Mouse (Mus musculus) kidney, postnatal 0 days (tissue): ENCODE measurements around the gene Tmod1. TPM values are rescaled to one million over a fixed set of nuclear protein-coding genes. Genes with fewer than 3 reads are reported as not detected.

Experiments
- ATAC-seq: fragments of 200-750 bp; cut with Nextera tagmentation; replicated peaks from 2 replicates; pipeline ENCODE4 v1.8.0; 2017; ENCODE audit warnings: low read depth, moderate number of reproducible peaks, moderate TSS enrichment, moderate library complexity; ENCODE audit not compliant: low FRiP score
- DNase-seq: peaks from one replicate; pipeline ENCODE4 v3.0.0-alpha.2; 2016; ENCODE audit warnings: low spot score
- H3K27ac ChIP-seq: fragments of 300-500 bp; sonication (generic); 2 replicates; pipeline ENCODE4 v1.5.1; 2014; ENCODE audit warnings: mild to moderate bottlenecking
- H3K27me3 ChIP-seq: fragments of 300-500 bp; sonication (generic); 2 replicates; pipeline ENCODE4 v1.6.1; 2014; ENCODE audit warnings: low read length, mixed read lengths; ENCODE audit not compliant: insufficient read depth
- H3K36me3 ChIP-seq: fragments of 300-500 bp; sonication (generic); 2 replicates; pipeline ENCODE4 v1.6.1; 2014; ENCODE audit warnings: low read length, mixed read lengths; ENCODE audit not compliant: insufficient read depth
- H3K4me1 ChIP-seq: fragments of 300-500 bp; sonication (generic); replicated peaks from 2 replicates; pipeline ENCODE4 v1.6.1; 2014; ENCODE audit warnings: antibody characterized with exemption, low read length, mixed read lengths; ENCODE audit not compliant: insufficient read depth
- H3K4me2 ChIP-seq: fragments of 300-500 bp; sonication (generic); 2 replicates; pipeline ENCODE4 v1.6.1; 2014; ENCODE audit warnings: mild to moderate bottlenecking, low read length, moderate library complexity, mixed read lengths
- H3K4me3 ChIP-seq: fragments of 300-500 bp; sonication (generic); replicated peaks from 2 replicates; pipeline ENCODE4 v1.5.1; 2014; ENCODE audit warnings: low read depth, low read length
- H3K9ac ChIP-seq: fragments of 300-500 bp; sonication (generic); 2 replicates; pipeline ENCODE4 v1.6.1; 2014; ENCODE audit warnings: low read depth, low read length
- H3K9me3 ChIP-seq: fragments of 300-500 bp; sonication (generic); replicated peaks from 2 replicates; pipeline ENCODE4 v1.6.1; 2016; ENCODE audit warnings: low read length, inconsistent platforms, mixed read lengths
- CTCF ChIP-seq: IDR thresholded peaks from 2 replicates; pipeline ENCODE4 v1.5.1; 2016; ENCODE audit warnings: antibody characterized with exemption, low read depth, mild to moderate bottlenecking, moderate library complexity
- WGBS: fragments of 180-500 bp; shearing (Covaris S2); extraction: QIAGEN DNeasy Blood & Tissue Kit; methylation state at CpG from one replicate; pipeline ENCODE4 v1.1.7; 2014; 5-methylcytosine and 5-hydroxymethylcytosine counted together
- polyA plus RNA-seq: library from polyadenylated mRNA; unstranded; fragments of >200 nt; fragmentation: Nextera tagmentation; extraction: Ambion mirVana; gene quantifications from 2 replicates; pipeline ENCODE4 v1.2.1, GENCODE M21; 2015

Tmod1 gene
- polyA plus RNA-seq, 1 experiment from 2014 or later = 5.5 TPM

GRCm38 (mm10) chr4:46151903-46152544, 113.3 kb downstream of the Tmod1 start:
- Histone ChIP-seq H3K4me2 (no peak overlapping the region), H3K4me1 (no peaks in the 10 kb centered on the region), H3K9me3 (no peaks in the 10 kb centered on the region), H3K36me3 (peaks cover 43% of the 10 kb centered on the region), H3K27ac (no peak overlapping the region), H3K4me3 (no peak overlapping the region), H3K27me3 (no peaks in the 10 kb centered on the region), H3K9ac (no peak overlapping the region)
- DNase-seq = no peak
- TF ChIP-seq CTCF = no peak
- ATAC-seq = no peak
- 94% methylated on average over 12 of the region's 12 CpGs for WGBS

- WGBS = 72% methylated on average over 2 of the region's 2 CpGs
- Histone ChIP-seq H3K36me3 (peaks cover 60% of the 10 kb centered on the region), H3K27ac (peak overlapping the region; percentile 19; the same call in 1 of the 2 replicates), H3K4me2 (no peak overlapping the region), H3K9me3 (no peaks in the 10 kb centered on the region), H3K4me1 (no peaks in the 10 kb centered on the region), H3K4me3 (no peak overlapping the region), H3K27me3 (no peaks in the 10 kb centered on the region), H3K9ac (no peak overlapping the region)
- no peak for DNase-seq
- no peak for TF ChIP-seq CTCF
- ATAC-seq = no peak
These were observed 125.3 kb downstream of the Tmod1 start for GRCm38 (mm10) chr4:46164027-46164426.

Other genes with a start within 250 kb of the Tmod1 start
- 9.7 and 12.1 TPM in 2 replicates for gene Aldh1b1, start 239.9 kb upstream of the Tmod1 start, polyA plus RNA-seq
- gene Igfbpl1, start 212.0 kb upstream of the Tmod1 start, polyA plus RNA-seq = 0.04 TPM in 1 of 2 replicates, not detected in the other
- 1.5 and 1.9 TPM in 2 replicates for gene Stra6l, start 190.3 kb upstream of the Tmod1 start, polyA plus RNA-seq
- gene Ccdc180, start 148.6 kb upstream of the Tmod1 start, polyA plus RNA-seq = 0.47 and 0.55 TPM in 2 replicates
- gene Tdrd7, start 73.6 kb upstream of the Tmod1 start, polyA plus RNA-seq = 22.9 and 25.1 TPM in 2 replicates
- 48.2 and 53.9 TPM in 2 replicates for gene Ncbp1, start 99.7 kb downstream of the Tmod1 start, polyA plus RNA-seq
- gene Tstd2, start 99.8 kb downstream of the Tmod1 start, polyA plus RNA-seq = 23.5 and 25.7 TPM in 2 replicates
- gene Xpa, start 157.4 kb downstream of the Tmod1 start, polyA plus RNA-seq = 30.0 and 31.9 TPM in 2 replicates